Mouse (Mus musculus): Measurements from ENCODE around the gene Usp20.

Gene Usp20

GRCm38 (mm10) chr2:30981790-30982513, at the start of gene Usp20, which contains the start of gene BC005624:
Usp20 (plus strand) TSS chr2:30982279.
BC005624 (minus strand) TSS chr2:30982201.
- DNase-seq (ENCODE audit: low read depth) = peak; percentile 100

DNA sequence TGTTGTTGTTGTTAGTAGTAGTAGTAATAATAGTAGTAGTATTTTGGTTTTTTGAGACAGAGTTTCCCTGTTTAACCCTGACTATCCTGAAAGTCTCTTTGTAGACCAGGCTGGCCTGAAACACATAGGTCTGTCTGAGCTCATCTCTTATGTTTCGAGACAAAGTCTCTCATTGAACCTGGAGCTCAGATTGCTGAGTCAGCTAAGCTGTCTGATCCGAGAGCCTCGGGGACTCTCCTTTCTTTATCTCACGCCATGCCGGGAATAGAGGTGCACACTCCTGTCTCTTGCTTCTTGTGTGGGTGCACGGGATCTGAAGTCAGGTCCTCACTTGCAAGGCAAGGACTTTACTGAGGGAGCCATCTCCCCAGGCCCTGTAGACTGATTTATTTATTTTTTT, 49.0 kb upstream of the Usp20 start:
- no peak for DNase-seq (ENCODE audit: low read depth)

DNA sequence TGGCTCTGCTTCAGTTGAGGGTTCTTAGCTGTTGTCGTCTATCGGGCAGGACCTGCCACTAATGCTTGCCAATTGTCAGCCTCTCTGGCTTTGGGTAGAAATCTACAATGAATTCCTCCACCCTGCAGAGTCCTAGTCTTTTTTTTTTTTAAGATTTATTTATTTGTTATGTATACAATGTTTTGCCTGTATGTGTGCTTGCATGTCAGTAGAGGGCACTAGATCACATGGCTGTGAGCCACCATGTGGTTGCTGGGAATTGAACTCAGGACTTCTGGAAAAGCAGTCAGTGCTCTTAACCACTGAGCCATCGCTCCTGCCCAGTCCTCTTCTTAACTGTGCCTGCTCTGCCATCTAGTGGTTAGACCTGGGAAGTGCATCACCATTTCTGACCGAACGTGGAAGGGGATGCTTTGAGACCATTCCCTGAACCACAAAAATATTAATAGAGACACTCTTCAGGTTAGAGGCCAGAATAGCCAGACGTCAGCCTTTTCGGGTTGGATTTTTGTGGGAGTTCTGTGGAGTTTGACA, 48.1 kb upstream of the Usp20 start:
- peak; percentile 90 for DNase-seq (ENCODE audit: low read depth)

- DNase-seq (ENCODE audit: low read depth) = no peak
Measured at GRCm38 (mm10) chr2:30936808-30937207, 45.3 kb upstream of the Usp20 start.

DNA sequence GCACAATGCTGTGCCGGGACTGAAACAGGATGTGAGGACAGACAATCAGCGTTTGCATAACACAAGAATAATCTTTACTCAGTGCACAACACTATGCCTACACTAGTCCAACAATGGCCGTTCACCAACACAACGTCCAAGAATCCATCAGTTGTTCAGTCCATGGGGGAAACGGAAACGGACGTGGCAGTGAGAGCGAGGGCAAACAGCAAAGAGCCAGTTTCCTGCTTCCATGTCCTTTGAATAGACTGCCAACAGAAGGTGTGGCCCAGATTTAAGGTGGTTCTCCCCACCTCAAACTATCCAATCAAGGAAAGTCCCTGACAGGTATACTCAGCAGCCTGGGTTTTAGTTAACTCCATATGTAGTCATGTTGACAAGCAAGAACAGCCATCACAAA, 44.3 kb upstream of the Usp20 start:
- no peak for DNase-seq (ENCODE audit: low read depth)

DNA sequence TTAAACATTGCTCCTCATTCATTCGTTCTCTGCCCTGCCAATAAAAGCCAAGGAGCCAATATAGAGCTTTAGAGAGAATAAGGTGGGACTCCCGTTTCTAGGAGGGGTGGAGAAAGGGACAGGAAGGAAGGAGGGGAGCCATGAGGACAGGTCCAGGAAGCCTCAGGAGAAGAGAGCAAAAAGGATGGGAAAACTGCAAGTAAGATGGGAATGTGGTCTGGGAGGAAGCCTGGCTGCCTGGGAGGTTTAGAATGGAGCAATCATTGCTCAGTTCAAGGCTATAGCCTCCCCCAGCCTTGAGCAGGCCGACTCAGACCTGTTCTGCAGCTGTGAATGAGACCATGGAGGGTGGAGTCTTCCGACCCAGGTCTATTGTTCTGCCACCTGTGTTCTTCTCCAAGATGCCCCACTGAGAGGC, 43.5 kb upstream of the Usp20 start:
- peak; percentile 45 for DNase-seq (ENCODE audit: low read depth)

- no peak for DNase-seq (ENCODE audit: low read depth)
Measured at GRCm38 (mm10) chr2:30941586-30941985, 40.5 kb upstream of the Usp20 start.

- peak; percentile 35 for DNase-seq (ENCODE audit: low read depth)
Measured at GRCm38 (mm10) chr2:30942116-30942515, 40.0 kb upstream of the Usp20 start.

- DNase-seq (ENCODE audit: low read depth) = peak; percentile 87
Measured at GRCm38 (mm10) chr2:30942603-30943011, 39.5 kb upstream of the Usp20 start.

DNA sequence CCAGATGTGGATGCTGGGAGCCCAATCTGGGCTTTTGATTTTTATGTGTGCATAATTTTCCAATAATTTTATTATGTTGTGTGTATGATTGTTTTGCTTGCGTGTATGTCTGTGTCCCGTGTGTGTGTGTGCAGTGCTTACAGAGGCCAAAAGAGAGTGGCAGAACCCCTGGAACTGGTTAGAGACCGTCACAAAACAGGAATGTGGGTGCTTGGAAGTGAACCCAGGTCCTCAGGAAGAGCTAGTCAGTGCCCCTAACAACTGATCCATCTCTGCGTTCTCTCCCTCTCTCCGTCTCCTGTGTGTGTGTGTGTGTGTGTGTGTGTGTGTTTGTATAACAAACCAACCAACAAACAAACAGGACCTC, 29.6 kb upstream of the Usp20 start:
- DNase-seq (ENCODE audit: low read depth) = no peak

DNA sequence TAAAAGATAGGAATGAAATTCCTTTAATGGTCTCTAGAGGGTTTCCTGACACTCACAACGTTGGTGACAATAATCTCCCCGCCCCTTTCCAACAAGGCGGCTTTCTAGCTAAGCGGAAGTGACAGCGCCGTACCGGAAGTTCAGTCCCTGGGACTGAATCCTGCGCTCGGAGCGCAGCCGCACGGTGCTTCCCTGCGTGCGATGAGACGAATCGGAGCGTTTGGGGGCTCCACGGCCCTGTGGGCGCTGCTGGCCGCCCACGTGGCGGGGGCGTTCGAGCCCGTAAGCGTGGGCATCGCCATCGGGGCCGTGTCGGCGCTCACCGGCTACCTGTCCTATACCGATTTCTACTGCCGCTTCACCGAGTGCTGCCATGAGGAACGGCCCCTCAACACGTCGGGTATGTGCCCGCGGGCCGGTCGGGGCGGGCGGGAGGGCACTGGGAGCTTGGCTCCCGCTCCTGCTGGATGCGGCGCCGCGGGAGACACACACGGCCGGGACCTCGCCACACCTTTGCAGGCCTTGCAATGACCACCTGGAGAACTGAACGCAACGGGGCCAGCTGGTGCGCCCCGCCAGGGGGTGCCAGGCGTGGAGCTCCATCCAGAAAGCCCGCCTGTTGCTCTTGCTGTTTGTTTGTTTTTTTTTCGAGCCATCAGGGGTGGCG, 29.1 kb upstream of the Usp20 start, which contains the start of gene Tor1b:
TSS of gene Tor1b (plus strand) at position 136 of the 667 bp plus-strand sequence.
- peak; percentile 88 for DNase-seq (ENCODE audit: low read depth)

DNA sequence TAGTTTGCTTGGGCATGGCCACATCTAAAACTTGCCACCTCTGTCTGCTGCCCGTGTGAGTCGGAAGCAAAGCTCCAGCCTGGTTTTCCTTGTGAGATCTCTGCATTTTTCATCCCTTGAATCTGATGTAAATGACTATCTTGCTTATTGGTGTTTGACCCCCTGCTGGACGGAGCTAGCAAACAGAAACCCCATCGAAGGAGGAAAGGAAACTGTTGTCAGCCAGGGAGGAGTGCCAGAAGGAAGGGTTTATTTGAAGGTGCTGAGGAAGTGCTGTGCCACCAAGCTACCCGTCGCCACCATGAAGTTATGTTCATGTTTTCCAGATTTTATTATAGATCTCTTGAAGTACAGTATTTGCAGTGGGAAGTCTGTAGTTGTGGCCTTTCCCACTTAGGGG, 27.3 kb upstream of the Usp20 start:
- DNase-seq (ENCODE audit: low read depth) = peak; percentile 36

DNA sequence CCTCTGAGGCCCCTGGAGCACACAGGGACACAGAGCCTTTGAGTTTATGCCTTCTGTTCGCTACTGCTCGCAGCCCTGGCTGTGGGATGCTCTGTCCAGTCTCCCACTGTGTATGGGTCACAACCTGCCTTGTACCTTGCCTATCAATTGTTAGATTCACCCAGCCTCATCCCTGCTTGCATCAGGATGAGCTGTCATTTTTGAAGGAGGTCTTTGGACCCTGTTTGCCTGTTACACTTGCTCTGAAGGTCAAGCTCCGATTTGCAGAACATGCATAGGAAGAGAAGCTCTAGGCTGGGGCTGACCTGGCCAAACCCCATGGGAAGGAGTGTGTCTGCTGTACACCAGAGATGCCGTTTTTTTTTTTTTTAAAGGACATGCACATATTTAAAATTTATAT, 24.6 kb upstream of the Usp20 start:
- no peak for DNase-seq (ENCODE audit: low read depth)

GRCm38 (mm10) chr2:30958726-30959125, 23.4 kb upstream of the Usp20 start:
- DNase-seq (ENCODE audit: low read depth) = no peak

GRCm38 (mm10) chr2:30959856-30960255, 22.2 kb upstream of the Usp20 start:
- DNase-seq (ENCODE audit: low read depth) = no peak

- DNase-seq (ENCODE audit: low read depth) = no peak
Measured at GRCm38 (mm10) chr2:30962570-30963254, 19.4 kb upstream of the Usp20 start.

DNA sequence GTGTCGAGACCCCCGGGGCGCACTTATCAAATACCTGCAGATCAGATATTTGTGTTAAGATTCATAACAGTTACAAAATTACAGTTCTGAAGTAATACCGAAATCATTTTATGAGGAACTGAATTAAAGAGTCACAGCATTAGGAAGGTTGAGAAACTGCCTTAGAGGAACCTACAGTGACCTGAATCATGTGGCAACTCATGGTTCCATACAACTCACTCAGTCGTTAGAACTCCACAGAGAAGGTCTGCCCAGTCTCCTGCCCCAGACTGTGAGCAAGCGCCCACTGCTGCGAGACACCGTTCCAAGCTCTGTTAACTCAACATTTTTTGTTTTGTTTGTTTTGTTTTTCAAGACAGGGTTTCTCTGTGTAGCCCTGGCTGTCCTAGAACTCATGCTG, 16.5 kb upstream of the Usp20 start:
- DNase-seq (ENCODE audit: low read depth) = no peak

GRCm38 (mm10) chr2:30966826-30967225, 15.3 kb upstream of the Usp20 start:
- DNase-seq (ENCODE audit: low read depth) = peak; percentile 14

DNA sequence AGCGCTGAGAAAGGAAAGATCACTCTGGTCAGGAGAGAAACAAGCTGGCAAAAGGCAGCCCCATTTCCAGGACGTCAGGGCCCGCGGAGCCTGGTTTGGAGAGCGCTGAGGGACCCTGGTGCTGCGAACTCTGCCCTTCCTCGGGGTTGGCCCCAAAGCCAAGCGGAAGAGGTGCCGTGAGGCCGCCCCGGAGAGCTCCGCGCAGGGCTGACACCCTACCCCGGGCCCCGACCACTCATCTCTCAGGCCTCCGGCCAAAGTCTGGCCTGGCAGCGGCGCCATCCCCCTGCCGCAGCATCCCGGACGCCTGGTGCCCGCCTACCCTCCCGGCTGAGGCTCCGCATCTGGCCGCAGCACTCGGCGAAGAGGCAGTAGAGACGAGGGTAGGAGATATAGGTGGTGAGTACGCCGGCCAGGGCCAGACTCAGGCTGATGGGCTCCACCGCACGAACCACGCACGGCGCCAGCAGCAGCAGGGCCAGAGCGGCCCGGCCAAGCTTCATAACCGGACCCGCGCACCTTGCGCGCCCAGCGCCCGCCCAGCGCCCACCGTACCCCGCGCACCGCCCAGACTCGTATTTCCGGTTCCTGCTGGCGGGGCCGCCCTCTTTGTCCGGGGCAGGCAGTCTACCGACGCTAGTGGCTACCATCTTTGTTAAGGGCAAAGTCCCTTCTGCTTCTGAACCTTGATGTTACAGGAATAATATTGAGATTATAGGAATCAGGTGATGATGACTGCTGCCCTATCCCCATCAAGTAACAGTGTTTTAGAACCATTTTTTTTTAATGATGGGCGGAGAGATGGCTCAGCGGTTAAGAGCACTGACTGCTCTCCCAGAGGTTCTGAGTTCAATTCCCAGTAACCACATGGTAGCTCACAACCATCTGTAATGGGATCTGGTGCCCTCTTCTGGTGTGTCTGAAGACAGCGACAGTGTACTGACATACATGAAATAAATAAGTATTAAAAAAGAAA, 14.4 kb upstream of the Usp20 start, which contains the start of gene Tor1a:
TSS of gene Tor1a (minus strand) at position 582 of the 976 bp plus-strand sequence.
- DNase-seq (ENCODE audit: low read depth) = peak; percentile 93

- no peak for DNase-seq (ENCODE audit: low read depth)
Measured at GRCm38 (mm10) chr2:30983024-30983423, 945 bp downstream of the Usp20 start.

Measured in NIH3T3 (cell line).